Comparison of ENCODE assay signal across 24 mouse cellular contexts in the genomic region with DNA sequence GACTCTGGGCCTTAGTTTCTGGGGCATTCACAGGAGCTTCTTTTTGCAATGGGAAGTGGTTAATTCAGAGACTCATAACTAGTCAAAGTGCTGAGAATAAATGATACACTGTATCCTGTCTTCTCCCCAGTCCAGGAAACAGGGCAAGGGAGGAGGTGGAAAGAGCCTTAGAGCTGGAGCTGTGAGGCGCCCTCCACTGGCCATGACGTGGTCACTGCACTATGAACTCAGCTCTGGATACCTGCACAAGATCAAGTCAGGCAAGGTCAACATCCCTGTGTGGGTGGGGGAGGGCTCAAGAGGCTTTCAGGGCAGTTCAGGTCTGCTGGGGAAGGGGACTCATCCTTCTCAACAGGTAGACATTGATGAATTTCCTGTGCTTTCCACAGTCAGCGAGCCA. TPM values are rescaled to one million over a fixed set of nuclear protein-coding genes. Genes with fewer than 3 reads are reported as not detected.
A peak's percentile ranks its signal among the peaks of the same experiment; 100 is the strongest.
DNase-seq lines count a peak whose midpoint lies in the region; ATAC-seq and TF ChIP-seq lines count a peak whose summit lies in the region.
"Had no signal": no experiment of that assay in that cellular context is flagged by ENCODE, and none has a peak within 500 bp of the region (broad histone marks: within the 10 kb centered on the region; RNA-seq: fewer than 3 reads in every experiment).

No protein-coding gene starts in this region.

- no peaks in the 10 kb centered on the region for H3K4me1 ChIP-seq in liver, adult 2 months (ENCODE audit: control insufficient read depth, insufficient read depth, low read length)
- H3K4me1 ChIP-seq in ES-Bruce4 (ENCODE audit: control insufficient read depth, insufficient read depth, low read length), result no peaks in the 10 kb centered on the region
- H3K4me1 ChIP-seq: embryonic facial prominence, embryonic 13.5 days; heart, embryonic 13.5 days; hindbrain, embryonic 15.5 days; liver, embryonic 15.5 days had no signal

- H3K27me3 ChIP-seq in liver, adult 2 months (ENCODE audit: control insufficient read depth, insufficient read depth, low read length), result no peaks in the 10 kb centered on the region
- no peaks in the 10 kb centered on the region for H3K27me3 ChIP-seq in ES-Bruce4 (ENCODE audit: control insufficient read depth, insufficient read depth, low read length, poor library complexity, severe bottlenecking)
- H3K27me3 ChIP-seq in Patski, result no peaks in the 10 kb centered on the region
- H3K27me3 ChIP-seq: embryonic facial prominence, embryonic 13.5 days; heart, embryonic 13.5 days; hindbrain, embryonic 15.5 days; liver, embryonic 15.5 days had no signal

- H3K9ac ChIP-seq in liver, adult 2 months (ENCODE audit: low read depth, low read length), result no peak overlapping the region
- H3K9ac ChIP-seq in ES-Bruce4 (ENCODE audit: low read depth, poor library complexity, severe bottlenecking), result no peak overlapping the region
- H3K9ac ChIP-seq: embryonic facial prominence, embryonic 13.5 days; heart, embryonic 13.5 days; hindbrain, embryonic 15.5 days; liver, embryonic 15.5 days had no signal

- in situ Hi-C loops in Patski (cut with MboI; ENCODE audit: low pct_unique_long_range_greater_than_20kb), result no loop called here

- TF ChIP-seq POLR2A in liver, adult 2 months (IDR thresholded peaks at IDR 0.05; ENCODE audit: extremely low read depth, insufficient read depth, low read length), result no peak
- no peak for TF ChIP-seq POLR2A in ES-Bruce4 (IDR thresholded peaks at IDR 0.05; ENCODE audit: insufficient read depth, low read length)

- DNase-seq in liver, adult 2 months (ENCODE audit: extremely low read depth, low read depth, low spot score), result no peak
- DNase-seq in liver (no peak), Patski (ENCODE audit: low read depth, low spot score) (no peak)
- no peak for DNase-seq in cerebellum, postnatal 36 days
- DNase-seq in gastrocnemius, adult 18-20 months (ENCODE audit: low spot score), result no peak
- DNase-seq: adrenal gland, postnatal 25 days; cerebellum, adult 8-10 months; gastrocnemius, postnatal 25 days; heart, postnatal 36 days; kidney, adult 8-10 months; left cerebral cortex, postnatal 4 days; retina, postnatal 1 day; right cerebral cortex, postnatal 4 days; thymus, adult 2 months had no signal

- peak; percentile 26; the same call in 1 of the 2 replicates for TF ChIP-seq CTCF in liver, adult 2 months (IDR thresholded peaks at IDR 0.05; ENCODE audit: low read depth, low read length)
- TF ChIP-seq CTCF in ES-Bruce4 (IDR thresholded peaks at IDR 0.05; ENCODE audit: low read depth, low read length), result peak; percentile 74
- TF ChIP-seq CTCF in Patski (IDR thresholded peaks at IDR 0.05), result peak; percentile 25

- no peaks in the 10 kb centered on the region for H3K9me3 ChIP-seq in ES-Bruce4 (replicated peaks; ENCODE audit: control insufficient read depth, insufficient read depth, low read length, poor library complexity, severe bottlenecking)
- H3K9me3 ChIP-seq: embryonic facial prominence, embryonic 13.5 days; heart, embryonic 13.5 days; hindbrain, embryonic 15.5 days; liver, embryonic 15.5 days had no signal

- H3K79me2 ChIP-seq in liver, adult 2 months (ENCODE audit: control insufficient read depth, insufficient read depth, low read length), result no peaks in the 10 kb centered on the region

- CTCF ChIA-PET in Patski (lab: Charles Lee), result interaction anchor here (1.1 kb wide), 1 partner anchor 15 kb away, joined by 3 read pairs; no protein-coding TSS in a partner anchor

- H3K36me3 ChIP-seq in liver, adult 2 months (ENCODE audit: control insufficient read depth, insufficient read depth, low read length), result no peaks in the 10 kb centered on the region
- no peaks in the 10 kb centered on the region for H3K36me3 ChIP-seq in ES-Bruce4 (ENCODE audit: control insufficient read depth, insufficient read depth, low read length, poor library complexity, severe bottlenecking)
- H3K36me3 ChIP-seq: embryonic facial prominence, embryonic 13.5 days; heart, embryonic 13.5 days; hindbrain, embryonic 15.5 days; liver, embryonic 15.5 days had no signal

- ATAC-seq in Patski, result no peak
- 0 out of 2 replicates have a peak, but pooled peaks have one; percentile 40 for ATAC-seq in granulocyte monocyte progenitor cell, adult 5-6 weeks (replicated peaks; ENCODE audit: poor library complexity, severe bottlenecking)

- 47% methylated on average over 3 of the region's 3 CpGs for WGBS in liver, adult 2 months

- POLR2A ChIA-PET in Patski (lab: Charles Lee), result no interaction called here

- H3K27ac ChIP-seq in liver, adult 2 months (replicated peaks; ENCODE audit: insufficient read depth, low read depth, low read length), result no peak overlapping the region
- H3K27ac ChIP-seq in ES-Bruce4 (ENCODE audit: insufficient read depth, low read length), result no peak overlapping the region
- H3K27ac ChIP-seq: embryonic facial prominence, embryonic 13.5 days; heart, embryonic 13.5 days; hindbrain, embryonic 15.5 days; liver, embryonic 15.5 days had no signal

- TF ChIP-seq EP300 in ES-Bruce4 (IDR thresholded peaks at IDR 0.05; ENCODE audit: insufficient read depth, low read depth, low read length), result no peak

- no peak overlapping the region for H3K4me3 ChIP-seq in liver, adult 2 months (ENCODE audit: insufficient read depth, low read depth, low read length)
- H3K4me3 ChIP-seq in ES-Bruce4 (ENCODE audit: low read depth, low read length), result no peak overlapping the region
- H3K4me3 ChIP-seq: embryonic facial prominence, embryonic 13.5 days; heart, embryonic 13.5 days; hindbrain, embryonic 15.5 days; liver, embryonic 15.5 days had no signal

RNA-seq across cellular contexts. Expression of a gene that starts 7.5 kb away (rescaled TPM):
- 0.07 and 0.18 TPM in 2 replicates for total RNA-seq in liver, adult 2 months (2014; rRNA removed)
- polyA plus RNA-seq in liver, adult 2 months (2012; rRNA removed), result 0.23 TPM in 1 of 2 replicates, not detected in the other
- polyA plus RNA-seq in ES-Bruce4 (2011; ENCODE audit: insufficient read depth, insufficient read length, low read depth, missing spikeins) (0.26 and 0.31 TPM in 2 replicates), Patski (2021) (0.30 TPM)
- total RNA-seq in granulocyte monocyte progenitor cell, adult 5-6 weeks (2014; fragmentation: Nextera tagmentation), result not detected in 2 replicates
- total RNA-seq in granulocyte monocyte progenitor cell, adult 5-6 weeks (2017), result not detected in 2 replicates
- not detected for total RNA-seq in gastrocnemius, adult 18-20 months (2021)
- total RNA-seq: adrenal gland, postnatal 25 days; gastrocnemius, postnatal 25 days; left cerebral cortex, adult 18-20 months had no signal
- polyA plus RNA-seq: forebrain, embryonic 11.5 days; liver, embryonic 15.5 days; midbrain, embryonic 11.5 days had no signal

RNA-seq across cellular contexts. Expression of a gene that starts 37.3 kb away (rescaled TPM):
- not detected in 2 replicates for total RNA-seq in liver, adult 2 months (2014; rRNA removed)
- 0.02 TPM in 1 of 2 replicates, not detected in the other for polyA plus RNA-seq in liver, adult 2 months (2012; rRNA removed)
- polyA plus RNA-seq in ES-Bruce4 (2011; ENCODE audit: insufficient read depth, insufficient read length, low read depth, missing spikeins) (0.65 and 0.70 TPM in 2 replicates), Patski (2021) (1.2 TPM)
- total RNA-seq in granulocyte monocyte progenitor cell, adult 5-6 weeks (2014; fragmentation: Nextera tagmentation), result not detected in 2 replicates
- not detected in 2 replicates for total RNA-seq in granulocyte monocyte progenitor cell, adult 5-6 weeks (2017)
- total RNA-seq in gastrocnemius, adult 18-20 months (2021), result not detected
- total RNA-seq: adrenal gland, postnatal 25 days; gastrocnemius, postnatal 25 days; heart, postnatal 36 days; layer of hippocampus, adult 8-10 months; left cerebral cortex, adult 18-20 months; left cerebral cortex, postnatal 4 days had no signal
- polyA plus RNA-seq: embryonic facial prominence, embryonic 13.5 days; forebrain, embryonic 11.5 days; heart, embryonic 13.5 days; hindbrain, embryonic 15.5 days; liver, embryonic 15.5 days; midbrain, embryonic 11.5 days had no signal

RNA-seq across cellular contexts. Expression of a gene that starts 51.0 kb away (rescaled TPM):
- 5.0 and 6.2 TPM in 2 replicates for total RNA-seq in liver, adult 2 months (2014; rRNA removed)
- 1.8 and 2.6 TPM in 2 replicates for polyA plus RNA-seq in liver, adult 2 months (2012; rRNA removed)
- 0.19 TPM in 1 of 2 replicates, not detected in the other for polyA plus RNA-seq in ES-Bruce4 (2011; ENCODE audit: insufficient read depth, insufficient read length, low read depth, missing spikeins)
- 0.08 TPM for polyA plus RNA-seq in Patski (2021)
- not detected in 2 replicates for total RNA-seq in granulocyte monocyte progenitor cell, adult 5-6 weeks (2014; fragmentation: Nextera tagmentation)
- not detected in 2 replicates for total RNA-seq in granulocyte monocyte progenitor cell, adult 5-6 weeks (2017)
- under 1 TPM; 0.09 to 0.18 TPM for total RNA-seq in gastrocnemius, adult 18-20 months (2021)
- polyA plus RNA-seq: midbrain, embryonic 11.5 days had no signal
